8 mouse cellular contexts compared by ENCODE assay signal in the genomic region with DNA sequence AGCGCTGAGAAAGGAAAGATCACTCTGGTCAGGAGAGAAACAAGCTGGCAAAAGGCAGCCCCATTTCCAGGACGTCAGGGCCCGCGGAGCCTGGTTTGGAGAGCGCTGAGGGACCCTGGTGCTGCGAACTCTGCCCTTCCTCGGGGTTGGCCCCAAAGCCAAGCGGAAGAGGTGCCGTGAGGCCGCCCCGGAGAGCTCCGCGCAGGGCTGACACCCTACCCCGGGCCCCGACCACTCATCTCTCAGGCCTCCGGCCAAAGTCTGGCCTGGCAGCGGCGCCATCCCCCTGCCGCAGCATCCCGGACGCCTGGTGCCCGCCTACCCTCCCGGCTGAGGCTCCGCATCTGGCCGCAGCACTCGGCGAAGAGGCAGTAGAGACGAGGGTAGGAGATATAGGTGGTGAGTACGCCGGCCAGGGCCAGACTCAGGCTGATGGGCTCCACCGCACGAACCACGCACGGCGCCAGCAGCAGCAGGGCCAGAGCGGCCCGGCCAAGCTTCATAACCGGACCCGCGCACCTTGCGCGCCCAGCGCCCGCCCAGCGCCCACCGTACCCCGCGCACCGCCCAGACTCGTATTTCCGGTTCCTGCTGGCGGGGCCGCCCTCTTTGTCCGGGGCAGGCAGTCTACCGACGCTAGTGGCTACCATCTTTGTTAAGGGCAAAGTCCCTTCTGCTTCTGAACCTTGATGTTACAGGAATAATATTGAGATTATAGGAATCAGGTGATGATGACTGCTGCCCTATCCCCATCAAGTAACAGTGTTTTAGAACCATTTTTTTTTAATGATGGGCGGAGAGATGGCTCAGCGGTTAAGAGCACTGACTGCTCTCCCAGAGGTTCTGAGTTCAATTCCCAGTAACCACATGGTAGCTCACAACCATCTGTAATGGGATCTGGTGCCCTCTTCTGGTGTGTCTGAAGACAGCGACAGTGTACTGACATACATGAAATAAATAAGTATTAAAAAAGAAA. TPM values are rescaled to one million over a fixed set of nuclear protein-coding genes. Genes with fewer than 3 reads are reported as not detected.
DNase-seq lines count a peak whose midpoint lies in the region; ATAC-seq and TF ChIP-seq lines count a peak whose summit lies in the region.

A gene (minus strand): TSS at position 582 of the 976 bp plus-strand sequence.

- TF ChIP-seq POLR2A in liver, adult 2 months (IDR thresholded peaks at IDR 0.05; ENCODE audit: extremely low read depth, insufficient read depth, low read length): peak; percentile 89
- peak; percentile 96 for TF ChIP-seq POLR2A in myocyte (IDR thresholded peaks at IDR 0.05; ENCODE audit: insufficient read length, low read depth)

- H3K9ac ChIP-seq in heart, embryonic 11.5 days (ENCODE audit: low read depth, low read length): peak within 1 kb of the TSS; percentile 90
- H3K9ac ChIP-seq in kidney, embryonic 16.5 days (replicated peaks; ENCODE audit: low read length): peak within 1 kb of the TSS; percentile 93
- H3K9ac ChIP-seq in liver, adult 2 months (ENCODE audit: low read depth, low read length): peak within 1 kb of the TSS; percentile 100

- peak; percentile 89 for ATAC-seq in erythroblast, adult 5-6 weeks (replicated peaks; ENCODE audit: low FRiP score, poor library complexity, severe bottlenecking)
- ATAC-seq in heart, embryonic 11.5 days (replicated peaks; ENCODE audit: insufficient number of reproducible peaks, low FRiP score, low TSS enrichment): peak; percentile 86
- ATAC-seq in kidney, embryonic 16.5 days (ENCODE audit: low FRiP score, low TSS enrichment): peak; percentile 93

- peaks cover 10% of the 10 kb centered on the region for H3K4me1 ChIP-seq in heart, embryonic 11.5 days (ENCODE audit: control insufficient read depth, insufficient read depth, low read length)
- peaks cover 11% of the 10 kb centered on the region for H3K4me1 ChIP-seq in kidney, embryonic 16.5 days (ENCODE audit: insufficient read depth, low read length)
- H3K4me1 ChIP-seq in liver, adult 2 months (ENCODE audit: control insufficient read depth, insufficient read depth, low read length): peaks cover 30% of the 10 kb centered on the region

- H3K4me3 ChIP-seq in heart, embryonic 11.5 days (ENCODE audit: low read depth, low read length): peak within 1 kb of the TSS; percentile 98
- peak within 1 kb of the TSS; percentile 99 for H3K4me3 ChIP-seq in kidney, embryonic 16.5 days (ENCODE audit: low read length)
- H3K4me3 ChIP-seq in liver, adult 2 months (ENCODE audit: insufficient read depth, low read depth, low read length): peak within 1 kb of the TSS; percentile 100
- H3K4me3 ChIP-seq in myocyte: peak within 1 kb of the TSS; percentile 68

- 2% methylated on average over 59 of the region's 59 CpGs for WGBS in heart, embryonic 11.5 days (ENCODE audit: insufficient replicate concordance)
- WGBS in kidney, embryonic 16.5 days: 3% methylated on average over 59 of the region's 59 CpGs
- WGBS in liver, adult 2 months: 2% methylated on average over 59 of the region's 59 CpGs

- H3K9me3 ChIP-seq in heart, embryonic 11.5 days (replicated peaks; ENCODE audit: control insufficient read depth, low read length): no peaks in the 10 kb centered on the region
- H3K9me3 ChIP-seq in kidney, embryonic 16.5 days (ENCODE audit: low read length): peaks cover 3% of the 10 kb centered on the region; the same call in 1 of the 2 replicates

- peaks cover 7% of the 10 kb centered on the region; the same call in 1 of the 2 replicates for H3K36me3 ChIP-seq in heart, embryonic 11.5 days (ENCODE audit: control insufficient read depth, insufficient read depth, low read length)
- H3K36me3 ChIP-seq in kidney, embryonic 16.5 days (ENCODE audit: insufficient read depth, low read length): peaks cover 25% of the 10 kb centered on the region
- peaks cover 9% of the 10 kb centered on the region for H3K36me3 ChIP-seq in liver, adult 2 months (ENCODE audit: control insufficient read depth, insufficient read depth, low read length)
- H3K36me3 ChIP-seq in myocyte (ENCODE audit: control insufficient read depth, insufficient read depth): peaks cover 11% of the 10 kb centered on the region
- peaks cover 2% of the 10 kb centered on the region; the same call in 1 of the 2 replicates for H3K36me3 ChIP-seq in splenic B cell, adult 2 months (ENCODE audit: control insufficient read depth, insufficient read depth, low read length, poor library complexity, severe bottlenecking)

- TF ChIP-seq CTCF in liver, adult 2 months (IDR thresholded peaks at IDR 0.05; ENCODE audit: low read depth, low read length): no peak

- peak within 1 kb of the TSS; percentile 42 for H3ac ChIP-seq in myocyte (ENCODE audit: control insufficient read depth, insufficient read length)

- no peaks in the 10 kb centered on the region for H3K27me3 ChIP-seq in heart, embryonic 11.5 days (ENCODE audit: control insufficient read depth, insufficient read depth, low read length)
- no peaks in the 10 kb centered on the region for H3K27me3 ChIP-seq in kidney, embryonic 16.5 days (ENCODE audit: insufficient read depth, low read length)
- H3K27me3 ChIP-seq in liver, adult 2 months (ENCODE audit: control insufficient read depth, insufficient read depth, low read length): no peaks in the 10 kb centered on the region
- no peaks in the 10 kb centered on the region for H3K27me3 ChIP-seq in myocyte (ENCODE audit: control insufficient read depth, insufficient read depth, insufficient read length)
- H3K27me3 ChIP-seq in splenic B cell, adult 2 months (ENCODE audit: control insufficient read depth, insufficient read depth, low read length, poor library complexity, severe bottlenecking): no peaks in the 10 kb centered on the region

- peak; percentile 85 to 87 for DNase-seq in B cell, adult 2 months
- peak; percentile 94 for DNase-seq in brain, adult 2 months (ENCODE audit: low read depth, low spot score)
- peak; percentile 75 for DNase-seq in liver, adult 2 months (ENCODE audit: extremely low read depth, low read depth, low spot score)
- peak; percentile 86 for DNase-seq in splenic B cell, adult 2 months (ENCODE audit: low read depth, low spot score)

- H3K79me2 ChIP-seq in liver, adult 2 months (ENCODE audit: control insufficient read depth, insufficient read depth, low read length): peaks cover 17% of the 10 kb centered on the region; the same call in 1 of the 2 replicates
- H3K79me2 ChIP-seq in myocyte (ENCODE audit: control insufficient read depth, insufficient read depth): peaks cover 17% of the 10 kb centered on the region

- peak within 1 kb of the TSS; percentile 68 for H3K4me2 ChIP-seq in heart, embryonic 11.5 days
- peak within 1 kb of the TSS; percentile 84 for H3K4me2 ChIP-seq in kidney, embryonic 16.5 days (replicated peaks; ENCODE audit: low read depth, low read length)
- H3K4me2 ChIP-seq in myocyte (ENCODE audit: low read depth): peak within 1 kb of the TSS; percentile 99

- H3K27ac ChIP-seq in heart, embryonic 11.5 days (ENCODE audit: low read depth, low read length): peak within 1 kb of the TSS; percentile 59; the same call in 1 of the 2 replicates
- peak within 1 kb of the TSS; percentile 82 for H3K27ac ChIP-seq in kidney, embryonic 16.5 days (ENCODE audit: low read length)
- peak within 1 kb of the TSS; percentile 98 for H3K27ac ChIP-seq in liver, adult 2 months (replicated peaks; ENCODE audit: insufficient read depth, low read depth, low read length)

TF ChIP-seq in myocyte, 11 proteins besides CTCF, POLR2A, EP300 and RAD21:
- TF ChIP-seq SRF (IDR thresholded peaks at IDR 0.05; ENCODE audit: control insufficient read depth, insufficient read length, low read depth): no peak
- TF ChIP-seq POLR2AphosphoS2 (IDR thresholded peaks at IDR 0.05; ENCODE audit: insufficient read length, low read depth): peak; percentile 96
- TF ChIP-seq CEBPB (IDR thresholded peaks at IDR 0.05; ENCODE audit: insufficient read depth, poor library complexity, severe bottlenecking): no peak
- TF ChIP-seq MYOG (IDR thresholded peaks at IDR 0.05; ENCODE audit: control insufficient read depth in 1 of 3, insufficient read depth in 1 of 3, insufficient read length in 2 of 3, low read depth in 2 of 3): no peak
- no peak for TF ChIP-seq TCF12 (IDR thresholded peaks at IDR 0.05; ENCODE audit: insufficient read depth, poor library complexity, severe bottlenecking)
- no peak for TF ChIP-seq REST (IDR thresholded peaks at IDR 0.05; ENCODE audit: insufficient read depth, insufficient read length)
- peak; percentile 30 for TF ChIP-seq E2F4 (IDR thresholded peaks at IDR 0.05; ENCODE audit: insufficient read depth)
- peak in 1 of 3 experiments; percentile 24 for TF ChIP-seq MYOD1 (IDR thresholded peaks at IDR 0.05; ENCODE audit: control insufficient read depth in 1 of 3, insufficient read length in 2 of 3, low read depth in 2 of 3)
- no peak for TF ChIP-seq USF1 (IDR thresholded peaks at IDR 0.05; ENCODE audit: low read depth)
- TF ChIP-seq MAX (IDR thresholded peaks at IDR 0.05; ENCODE audit: low read depth): no peak
- TF ChIP-seq TCF3 (IDR thresholded peaks at IDR 0.05; ENCODE audit: insufficient read length, low read depth): no peak

RNA-seq across cellular contexts. Expression of the gene that starts here (rescaled TPM):
- total RNA-seq in erythroblast, adult 5-6 weeks (2015; ENCODE audit: low replicate concordance): 13.6 and 14.4 TPM in 2 replicates
- total RNA-seq in erythroblast, adult 5-6 weeks (2017; ENCODE audit: low replicate concordance): 15.8 and 45.9 TPM in 2 replicates
- 54.9 and 57.6 TPM in 2 replicates for polyA plus RNA-seq in heart, embryonic 11.5 days (2014; fragmentation: Nextera tagmentation; extraction: Ambion mirVana)
- polyA plus RNA-seq in kidney, embryonic 16.5 days (2015; fragmentation: Nextera tagmentation; extraction: Ambion mirVana): 80.3 and 83.9 TPM in 2 replicates
- 62.2 and 76.6 TPM in 2 replicates for total RNA-seq in liver, adult 2 months (2014; rRNA removed)
- polyA plus RNA-seq in liver, adult 2 months (2012; rRNA removed): 54.2 and 57.9 TPM in 2 replicates
- 42.7 TPM for polyA plus RNA-seq in myocyte (2012; fragmentation: generic; extraction: Trizol)

Comparison
In these comparisons a context has a peak if more than half of its experiments do, and no peak if none do; other contexts are left out.
1. Peak in every context shown above with its lines: DNase-seq, ATAC-seq, H3K4me3 ChIP-seq and H3K27ac ChIP-seq.